Mouse (Mus musculus): ENCODE measurements at regions not wholly inside any gene's neighbourhood (a gene's known extent, or its start where the extent isn't known, plus 50 kb on each side); places are given as distances from the start of the nearest gene placed in this dataset.

GRCm38 (mm10) chr15:36719241-36719640 lies 288.3 kb downstream of the Zfp706 start:
- DNase-seq (ENCODE audit: low read depth), result peak; percentile 56

DNA sequence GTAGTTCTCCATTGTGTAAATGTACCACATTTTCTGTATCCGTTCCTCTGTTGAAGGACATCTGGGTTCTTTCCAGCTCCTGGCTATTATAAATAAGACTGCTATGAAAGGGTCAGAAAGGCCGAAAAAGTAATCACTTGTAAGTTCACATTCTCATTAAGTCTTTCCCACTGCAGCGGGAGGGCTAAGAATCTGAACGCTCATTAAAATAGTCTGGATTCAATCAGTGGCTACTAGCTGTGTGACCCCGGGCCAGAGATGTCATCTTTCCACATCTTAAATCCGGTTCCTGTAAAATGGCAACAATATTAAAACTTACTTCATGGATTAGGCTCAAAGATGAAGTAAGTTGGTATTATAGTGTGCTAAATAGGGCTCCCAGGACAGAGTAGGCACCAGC lies 289.7 kb downstream of the Zfp706 start:
- no peak for DNase-seq (ENCODE audit: low read depth)

GRCm38 (mm10) chr15:36716686-36717038 lies 290.9 kb downstream of the Zfp706 start:
- no peak for DNase-seq (ENCODE audit: low read depth)

DNA sequence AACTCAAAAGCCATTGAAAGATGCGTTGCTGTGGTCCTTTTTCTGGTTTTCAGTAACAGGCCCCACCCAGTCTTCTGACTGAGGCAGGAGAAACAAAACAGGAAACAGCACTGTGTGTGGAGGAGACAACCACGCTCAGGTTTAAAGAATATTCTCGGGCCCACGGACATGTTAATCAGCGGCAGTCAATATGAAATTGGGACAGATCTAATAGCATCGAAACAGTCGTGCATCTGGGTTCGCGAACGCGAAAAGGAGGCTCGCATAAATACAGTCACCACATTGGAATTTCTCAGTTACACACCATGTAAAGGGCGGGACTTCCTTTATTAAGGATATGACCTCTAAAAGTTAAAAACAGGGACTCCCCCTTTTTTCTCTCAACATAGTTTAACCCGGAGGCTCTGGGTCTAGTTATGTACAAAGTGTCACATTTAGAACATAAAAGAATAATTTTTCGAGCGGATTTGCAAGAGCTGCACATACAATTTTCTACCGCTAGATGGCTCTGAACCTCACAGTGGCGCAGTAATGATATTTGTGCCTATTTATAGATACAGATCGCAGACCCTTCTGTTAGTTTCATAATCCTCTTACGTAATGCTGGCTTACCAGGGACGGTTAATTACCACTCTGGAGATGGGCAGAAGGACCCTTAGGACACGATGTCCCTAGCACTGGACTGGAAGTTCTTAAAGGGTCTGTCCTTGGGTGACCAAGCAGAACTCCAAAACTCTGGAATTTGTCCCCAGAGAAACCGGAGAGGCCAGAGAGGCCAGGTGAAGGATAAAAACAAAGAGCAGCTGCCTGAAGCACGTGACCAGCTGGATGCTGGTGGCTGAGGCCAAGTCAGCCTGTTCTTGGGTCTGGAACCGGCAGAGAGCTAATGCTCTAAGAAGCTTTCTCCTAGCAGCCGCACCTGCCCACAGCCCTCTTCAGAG lies 291.6 kb downstream of the Zfp706 start:
- DNase-seq (ENCODE audit: low read depth), result peak; percentile 69

DNA sequence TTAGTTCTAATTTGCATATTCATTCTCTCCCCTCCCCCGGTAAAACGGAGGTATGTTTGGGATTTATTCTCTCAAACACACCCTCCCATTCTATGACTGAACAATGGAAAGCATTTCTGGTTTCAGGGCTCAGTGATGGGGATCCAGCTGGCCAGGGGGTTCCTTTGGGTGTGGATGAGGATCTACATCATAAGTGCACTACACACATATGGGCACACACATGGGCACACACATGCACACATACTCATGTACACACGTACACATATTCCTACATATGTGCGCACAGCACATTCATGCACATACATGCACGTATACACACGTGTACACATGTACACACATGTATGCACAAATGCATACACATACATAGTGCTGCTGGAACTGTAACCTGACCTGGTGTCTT lies 292.4 kb downstream of the Zfp706 start:
- no peak for DNase-seq (ENCODE audit: low read depth)

GRCm38 (mm10) chr15:36709788-36710187 lies 297.8 kb downstream of the Zfp706 start:
- no peak for DNase-seq (ENCODE audit: low read depth)

- peak; percentile 85 for DNase-seq (ENCODE audit: low read depth)
Measured at GRCm38 (mm10) chr15:36708471-36708870, 299.1 kb downstream of the Zfp706 start.

DNA sequence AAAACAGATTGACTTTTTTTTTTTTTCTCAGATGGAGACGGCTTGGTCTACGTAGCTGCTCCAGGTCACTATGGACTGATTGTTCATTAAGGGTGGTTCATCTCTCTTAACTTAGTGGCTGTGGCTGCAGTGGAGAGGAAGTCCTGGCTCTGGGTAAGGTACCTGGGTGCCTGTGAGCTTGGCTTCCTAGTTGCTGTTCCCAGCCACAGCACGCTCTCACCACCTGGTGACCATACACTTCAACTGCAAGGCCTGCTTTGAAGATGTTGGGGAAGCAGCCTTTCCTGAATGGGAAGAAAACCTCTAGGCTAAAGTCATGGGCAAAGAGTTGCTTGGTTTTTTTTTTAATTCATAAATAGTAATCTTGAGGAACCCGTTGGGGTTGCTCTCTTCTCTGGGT lies 301.6 kb downstream of the Zfp706 start:
- DNase-seq (ENCODE audit: low read depth), result no peak

DNA sequence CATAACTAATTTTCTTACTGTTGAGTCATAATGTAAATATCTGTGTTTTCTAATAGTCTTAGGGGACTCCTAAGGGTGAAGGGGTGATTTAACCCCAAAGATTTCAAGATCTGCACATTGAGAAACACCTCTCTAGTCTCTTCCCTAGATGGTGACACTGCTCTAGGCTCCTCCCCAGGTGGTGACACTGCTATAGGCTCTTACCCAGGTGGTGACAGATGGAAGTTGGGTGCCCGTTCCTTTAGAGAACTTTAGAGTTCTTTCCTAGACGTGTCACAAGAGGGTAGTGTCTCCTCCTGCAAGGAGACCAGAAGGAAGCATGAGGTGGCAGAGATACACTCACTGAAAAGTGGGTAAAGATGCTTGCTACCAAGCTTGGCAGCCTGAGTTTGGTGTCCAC lies 302.2 kb downstream of the Zfp706 start:
- no peak for DNase-seq (ENCODE audit: low read depth)

GRCm38 (mm10) chr15:36701846-36702245 lies 305.7 kb downstream of the Zfp706 start:
- DNase-seq (ENCODE audit: low read depth), result no peak

- no peak for DNase-seq (ENCODE audit: low read depth)
Measured at GRCm38 (mm10) chr15:36700196-36700595, 307.4 kb downstream of the Zfp706 start.

- no peak for DNase-seq (ENCODE audit: low read depth)
Measured at GRCm38 (mm10) chr15:36695199-36696129, 312.1 kb downstream of the Zfp706 start.

- no peak for DNase-seq (ENCODE audit: low read depth)
Measured at GRCm38 (mm10) chr15:36691002-36691652, 316.4 kb downstream of the Zfp706 start.

GRCm38 (mm10) chr15:36689881-36690280 lies 317.7 kb downstream of the Zfp706 start:
- DNase-seq (ENCODE audit: low read depth), result no peak

- DNase-seq (ENCODE audit: low read depth), result no peak
Measured at GRCm38 (mm10) chr15:36689301-36689700, 318.3 kb downstream of the Zfp706 start.

DNA sequence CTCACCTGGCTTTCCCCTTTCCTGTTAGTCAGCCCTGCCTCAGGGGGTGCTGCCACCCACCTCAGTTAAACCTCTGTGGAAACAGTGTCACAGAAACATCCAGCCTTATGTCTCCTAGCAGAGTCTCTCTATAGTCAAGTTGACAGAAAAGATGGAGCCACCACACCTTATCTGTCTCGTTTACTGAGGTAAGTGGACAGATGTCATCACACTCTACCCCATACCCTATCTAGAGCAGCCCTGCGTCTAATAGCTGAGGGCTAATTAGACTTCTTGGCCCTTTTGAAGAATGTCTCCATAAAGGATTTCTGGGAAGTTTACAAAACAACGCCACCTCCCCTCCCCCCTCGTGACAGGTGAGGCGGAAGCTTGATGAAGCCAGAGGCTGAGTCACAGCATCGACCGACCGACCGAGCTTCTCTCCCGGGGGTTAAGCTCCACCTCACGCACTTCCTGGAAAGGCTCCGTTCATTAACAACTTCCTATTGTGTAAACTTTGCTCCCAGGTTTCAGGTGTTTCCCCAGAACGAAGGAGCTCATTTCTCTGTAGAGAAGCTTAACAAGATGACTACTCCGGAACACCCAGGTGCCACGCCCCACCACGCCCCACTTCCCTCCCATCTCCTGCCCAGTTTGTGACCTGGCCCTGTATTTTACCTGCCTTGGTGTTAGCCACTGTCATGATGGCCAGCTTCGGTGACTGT lies 319.4 kb downstream of the Zfp706 start:
- DNase-seq (ENCODE audit: low read depth), result no peak

GRCm38 (mm10) chr15:36684684-36685083 lies 322.9 kb downstream of the Zfp706 start:
- no peak for DNase-seq (ENCODE audit: low read depth)

DNA sequence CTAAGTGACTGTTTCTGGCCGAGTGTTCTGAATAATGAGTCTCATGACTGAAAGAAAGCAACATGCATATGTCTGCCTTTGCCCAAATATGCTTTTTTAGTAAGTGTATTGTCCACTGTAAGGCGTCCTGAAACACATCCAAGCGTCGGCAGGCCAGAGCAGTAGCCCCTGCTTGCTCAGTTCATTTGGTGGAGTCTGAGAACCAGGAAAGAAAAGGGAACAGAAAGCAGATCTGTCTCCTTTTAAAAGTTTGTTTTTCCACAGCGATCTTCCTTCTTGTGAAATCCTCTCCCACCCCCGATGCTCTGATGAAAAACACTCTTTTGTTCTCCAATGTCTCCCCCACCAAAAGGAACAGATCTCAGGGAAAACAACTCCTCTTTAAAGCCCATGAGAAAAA lies 324.7 kb downstream of the Zfp706 start:
- no peak for DNase-seq (ENCODE audit: low read depth)

GRCm38 (mm10) chr15:36682159-36682558 lies 325.4 kb downstream of the Zfp706 start:
- DNase-seq (ENCODE audit: low read depth), result no peak

DNA sequence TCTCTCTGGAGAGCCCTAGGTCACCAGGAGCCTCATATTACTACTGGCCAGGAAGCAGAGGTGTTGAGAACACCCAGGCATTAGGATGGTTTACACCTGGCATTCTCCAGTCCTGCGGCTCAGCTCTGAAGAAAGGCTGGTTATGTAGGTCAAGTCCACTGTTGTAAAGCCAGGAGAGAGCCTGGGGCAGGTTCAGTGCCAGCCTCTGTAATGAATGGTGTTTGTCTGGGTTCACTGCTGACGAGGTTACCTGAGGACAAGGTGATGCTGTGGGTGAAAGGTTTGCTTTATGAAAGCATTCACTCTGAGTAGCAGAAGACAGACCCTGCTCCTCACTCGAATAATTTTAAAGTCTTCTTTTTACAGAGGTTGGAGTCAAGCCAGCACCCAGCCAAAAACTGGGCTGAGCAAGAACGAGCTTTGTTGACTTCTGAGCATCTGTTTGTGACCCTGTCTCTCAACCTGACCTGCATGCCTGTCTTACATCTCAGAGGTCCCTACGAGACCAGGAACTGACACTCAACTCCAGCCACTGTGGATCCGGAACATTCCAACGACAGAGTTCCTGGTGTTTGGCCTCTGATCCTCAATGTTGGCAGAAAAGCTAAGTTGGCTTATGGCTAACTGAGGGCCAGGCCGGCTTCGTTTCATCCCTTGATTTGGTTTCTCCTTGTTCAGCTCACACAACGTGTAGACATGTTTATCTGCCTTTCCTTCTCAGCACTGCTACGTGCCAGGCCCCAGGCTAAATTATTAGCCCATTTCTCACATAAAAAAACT lies 327.0 kb downstream of the Zfp706 start:
- DNase-seq (ENCODE audit: low read depth), result no peak

- DNase-seq (ENCODE audit: low read depth), result no peak
Measured at GRCm38 (mm10) chr15:36679577-36679976, 328.0 kb downstream of the Zfp706 start.

Data from c-Kit-positive CD71-negative TER-119-negative erythroid progenitor cells, embryonic 14.5 days (primary cell).